Mouse (Mus musculus) kidney, adult 2 months (tissue): ENCODE measurements at regions not wholly inside any gene's neighbourhood (a gene's known extent, or its start where the extent isn't known, plus 50 kb on each side); places are given as distances from the start of the nearest gene placed in this dataset.

Experiments used
- CTCF ChIP-seq: fragments of 200-500 bp; conservative IDR thresholded peaks from 2 replicates; pipeline ENCODE4 v1.5.1; 2011; ENCODE audit warnings: low read depth, mild to moderate bottlenecking, control low read depth, low read length, moderate library complexity, mixed read lengths; ENCODE audit not compliant: insufficient read depth, insufficient read length
- POLR2A ChIP-seq: fragments of 200-500 bp; IDR thresholded peaks from one replicate; pipeline ENCODE4 v1.6.1; 2011; ENCODE audit warnings: low read depth, low read length, control low read depth

DNA sequence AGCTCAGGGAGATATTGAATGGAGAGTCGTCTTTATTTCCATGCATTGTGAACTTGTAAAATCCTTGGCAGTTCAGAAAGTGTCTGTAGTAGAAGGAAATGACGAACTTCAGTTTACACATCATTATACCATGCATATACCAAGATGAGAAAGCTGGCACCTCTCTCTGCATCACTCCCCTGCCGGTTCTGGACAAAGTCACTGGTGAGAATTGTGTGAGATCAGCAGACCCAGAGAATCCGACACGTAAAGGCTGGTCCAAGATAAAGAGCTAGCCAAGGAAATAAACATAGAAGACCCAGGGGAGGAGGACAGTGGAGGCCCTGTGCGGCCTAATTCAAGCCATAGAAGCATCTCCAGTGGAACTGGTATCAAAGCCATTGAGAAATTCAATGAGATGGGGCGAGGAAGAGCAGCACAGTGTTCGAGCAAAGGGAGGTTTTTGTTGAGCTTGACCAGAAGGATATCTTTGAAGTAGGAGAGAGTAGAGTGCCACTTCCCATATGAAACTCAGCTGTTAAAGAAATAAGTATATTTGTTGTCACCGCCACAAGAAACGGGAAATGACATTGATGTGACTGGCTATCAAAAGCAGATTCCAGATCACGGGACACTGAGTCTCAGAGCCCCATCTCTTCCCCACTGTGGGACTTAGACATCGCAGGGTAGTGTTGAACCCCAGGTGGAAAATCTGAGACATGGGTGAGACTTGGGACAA lies 82.3 kb downstream of the Gm5447 start:
- TF ChIP-seq CTCF = no peak
- TF ChIP-seq POLR2A = no peak
